Mouse (Mus musculus) liver, postnatal 0 days (tissue): ENCODE measurements around the gene Exosc10.

Experiments
- CTCF ChIP-seq: sonication (generic); IDR thresholded peaks from 2 replicates; pipeline ENCODE4 v1.5.1; 2016; ENCODE audit warnings: antibody characterized with exemption, low read depth
- EP300 ChIP-seq: IDR thresholded peaks from 2 replicates; pipeline ENCODE4 v1.6.1; 2016; ENCODE audit warnings: antibody characterized with exemption, low read depth, mild to moderate bottlenecking

DNA sequence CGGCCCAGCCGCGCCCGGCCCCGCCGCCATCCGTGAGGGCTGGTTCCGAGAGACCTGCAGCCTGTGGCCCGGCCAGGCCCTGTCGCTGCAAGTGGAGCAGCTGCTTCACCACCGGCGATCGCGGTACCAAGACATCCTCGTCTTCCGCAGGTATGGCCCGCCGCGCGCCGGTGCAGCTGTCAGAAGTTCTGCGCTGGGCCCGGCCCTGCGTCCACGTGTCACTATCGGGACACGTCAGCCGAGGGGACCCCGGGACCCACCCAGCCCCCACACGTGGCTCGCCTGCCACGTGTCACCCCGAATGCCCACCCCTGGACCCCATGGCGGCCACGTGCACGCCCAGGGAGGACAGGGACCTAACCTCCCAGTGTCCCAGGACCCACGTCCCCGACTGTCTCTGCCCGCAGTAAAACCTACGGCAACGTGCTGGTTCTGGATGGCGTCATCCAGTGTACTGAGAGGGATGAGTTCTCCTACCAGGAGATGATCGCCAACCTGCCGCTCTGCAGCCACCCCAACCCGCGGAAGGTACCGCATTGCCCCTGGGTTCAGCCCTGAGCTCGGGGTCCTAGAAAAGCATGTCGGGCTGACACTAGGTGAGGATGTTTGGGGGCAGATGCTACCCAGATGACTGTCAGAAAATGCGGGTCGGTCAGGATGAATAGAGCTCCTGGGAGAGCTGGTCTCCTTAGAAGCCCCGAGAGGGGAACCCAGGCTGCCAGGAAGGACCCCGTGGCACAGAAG lies 33.6 kb downstream of the Exosc10 start:
- TF ChIP-seq EP300 (no peak), CTCF (no peak)
